Mouse (Mus musculus) gastrocnemius, adult 18-20 months (tissue): Measurements from ENCODE around the gene Hnrnpul1. TPM values are rescaled to one million over a fixed set of nuclear protein-coding genes. Genes with fewer than 3 reads are reported as not detected.

Experiments used
- DNase-seq: peaks from one replicate; pipeline ENCODE4 v3.0.0; 2021; ENCODE audit warnings: low spot score
- long read RNA-seq, 2 experiments: library from polyadenylated mRNA; stranded (forward); transcript quantifications; one replicate each; pipeline ENCODE4 v2.0.0; 2021
- total RNA-seq, 2 experiments: library from RNA; stranded (reverse); gene quantifications; 2 replicates each; pipeline ENCODE4 v1.2.3; 2021

Hnrnpul1 gene
- 10 to 100 TPM; 69.1 to 73.4 TPM for total RNA-seq
- long read RNA-seq, experiment 1, transcript Hnrnpul1-201 (15 exons, 3,354 nt) = minor isoform, 7 of 54 reads
- long read RNA-seq, experiment 1, transcript Hnrnpul1-205 (15 exons, 3,784 nt) = major isoform, 33 of 54 reads
- long read RNA-seq, experiment 1, partial matches to known transcripts = 9 of 54 reads
- long read RNA-seq, experiment 1, other reads (novel, unspliced or antisense) = 2 of 54 reads
- long read RNA-seq, experiment 2, transcript Hnrnpul1-205 (15 exons, 3,784 nt) = major isoform, 36 of 61 reads
- long read RNA-seq, experiment 2, partial matches to known transcripts = 21 of 61 reads
- long read RNA-seq, experiment 2, other reads (novel, unspliced or antisense) = 0 of 61 reads

DNA sequence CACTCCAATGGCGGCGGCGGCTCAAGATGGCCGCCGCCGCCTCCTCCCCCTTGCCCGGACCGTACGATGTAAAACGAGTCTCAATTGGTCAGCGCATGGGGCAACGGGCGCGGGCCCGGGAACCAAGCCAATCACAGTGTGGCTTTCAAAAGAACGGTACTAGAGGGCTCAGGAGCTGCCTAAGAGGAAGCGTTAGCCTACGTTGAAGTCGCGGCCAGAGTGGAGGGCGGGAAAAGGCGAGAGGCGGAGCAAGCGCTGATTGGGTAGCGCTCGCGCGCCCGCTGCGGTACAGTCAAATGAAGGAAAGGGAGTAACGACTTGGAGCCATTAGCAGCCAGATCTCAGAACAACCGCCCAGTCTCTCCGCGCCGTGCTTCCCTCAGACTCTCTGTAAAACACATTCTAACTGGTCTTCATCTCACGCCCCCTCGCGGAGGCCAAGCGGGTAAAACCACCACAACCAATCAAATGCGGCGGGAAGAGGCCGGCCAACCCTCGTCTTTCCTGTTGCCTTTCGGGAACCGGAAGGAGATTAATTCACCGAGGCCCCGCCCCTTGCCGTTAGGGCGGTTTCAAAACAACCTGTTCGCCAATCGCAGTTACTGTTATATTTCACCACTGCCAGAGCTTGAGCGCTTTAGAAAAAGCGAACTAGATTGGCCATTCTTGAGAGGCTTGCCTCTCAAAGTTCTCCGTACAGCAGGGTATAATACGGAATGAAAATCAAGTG, at the start of gene Hnrnpul1:
Gene Hnrnpul1 (minus strand): TSS at position 20 of the 730 bp plus-strand sequence.
- peak; percentile 99 for DNase-seq

DNA sequence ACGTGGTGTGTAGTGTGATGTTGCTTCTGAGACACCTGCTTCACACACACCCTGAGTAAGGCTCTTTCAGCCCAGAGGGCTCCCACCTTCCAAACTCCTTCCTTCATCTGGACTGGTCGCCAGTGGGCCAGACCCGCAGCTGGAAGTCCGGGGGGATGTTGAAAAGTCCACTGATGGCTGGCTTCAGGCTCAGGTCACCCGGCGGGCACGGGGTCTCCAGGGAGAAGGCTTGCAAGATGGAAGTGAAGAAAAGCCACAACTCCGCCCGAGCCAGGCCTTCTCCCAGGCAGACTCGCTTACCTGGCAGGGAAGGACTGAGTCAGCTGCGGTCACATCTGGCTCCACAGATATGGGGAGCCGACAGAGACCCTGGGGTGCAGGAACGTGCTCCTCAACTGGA, 48.9 kb upstream of the Hnrnpul1 start:
- peak; percentile 36 for DNase-seq

DNA sequence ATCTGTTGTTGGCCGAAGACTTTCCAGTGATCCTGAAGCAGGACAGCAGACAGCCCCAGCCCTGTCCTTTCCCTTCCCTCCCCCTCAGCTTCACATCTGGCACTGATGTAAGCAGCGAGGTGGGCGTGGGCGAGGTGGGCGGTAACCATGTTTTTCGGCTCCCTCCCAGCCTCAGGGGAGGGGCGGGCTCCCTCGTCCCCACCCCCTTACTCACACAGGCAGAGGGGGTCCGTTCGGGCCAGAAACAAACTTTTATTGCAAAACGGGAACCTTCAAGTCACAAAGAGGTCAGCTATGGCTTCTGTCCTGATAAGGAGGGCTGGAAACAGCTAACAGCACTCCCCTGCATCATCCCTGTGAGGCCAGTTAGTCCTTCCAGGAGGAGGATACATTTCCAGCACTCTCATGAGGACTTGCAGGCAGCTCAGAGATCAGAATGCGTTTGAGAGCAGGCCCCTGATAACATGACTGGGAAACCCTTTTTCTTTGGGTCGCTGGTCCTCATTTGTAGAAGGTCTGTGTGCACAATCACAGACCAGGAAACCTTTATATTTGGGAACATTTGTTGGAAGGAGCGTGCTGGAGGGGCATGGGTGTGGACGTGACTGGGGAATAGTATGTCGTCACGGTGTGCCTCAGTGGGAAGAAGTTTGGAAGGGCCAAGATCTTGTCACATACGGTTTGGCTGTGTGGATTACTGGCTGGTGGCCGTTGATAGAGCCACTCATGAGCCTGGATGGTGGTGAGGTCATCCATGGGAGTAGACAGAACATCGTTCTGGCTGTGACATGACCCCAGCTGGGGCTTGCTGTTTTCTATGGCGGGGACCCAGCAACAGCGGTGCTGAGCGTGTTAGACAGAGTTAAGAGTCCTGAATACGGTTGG, 47.9 kb upstream of the Hnrnpul1 start:
- DNase-seq = peak; percentile 90

DNA sequence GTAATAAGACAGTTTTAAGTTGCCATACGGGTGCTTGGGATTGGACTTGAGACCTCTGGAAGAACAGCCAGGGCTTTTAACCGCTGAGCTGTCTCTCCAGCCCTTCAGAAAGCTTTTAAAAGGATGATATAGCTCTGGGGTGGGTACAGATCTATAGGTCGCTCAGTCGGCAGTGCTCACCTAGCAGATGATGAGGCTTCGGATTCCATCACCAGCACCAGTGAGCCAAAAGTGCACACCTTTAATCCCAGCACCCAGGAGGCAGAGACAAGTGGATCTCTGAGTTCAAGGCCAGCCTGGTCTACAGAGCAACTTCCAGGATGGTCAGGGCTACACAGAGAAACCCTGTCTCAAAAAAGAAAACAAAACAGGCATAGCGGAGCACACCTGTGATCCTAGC, 46.5 kb upstream of the Hnrnpul1 start:
- no peak for DNase-seq

DNA sequence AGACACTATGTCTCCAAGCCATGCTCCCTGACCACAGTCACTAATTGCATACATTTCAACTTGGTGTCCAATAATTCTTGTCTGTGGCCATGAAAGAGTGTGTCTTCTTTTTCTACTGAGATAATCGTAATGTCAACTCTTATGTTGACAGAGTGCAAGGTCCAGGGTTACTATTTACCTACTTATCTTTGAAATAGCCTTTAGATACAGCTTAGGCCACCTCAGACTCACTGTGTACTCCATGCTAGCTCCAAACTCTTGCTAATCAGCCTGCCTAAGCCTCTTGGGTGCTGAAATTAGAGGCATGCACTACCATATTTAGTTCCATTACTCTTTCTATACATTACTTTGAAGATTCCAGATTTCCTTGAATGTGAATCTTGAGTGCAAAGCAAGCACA, 44.8 kb upstream of the Hnrnpul1 start:
- DNase-seq = no peak

DNA sequence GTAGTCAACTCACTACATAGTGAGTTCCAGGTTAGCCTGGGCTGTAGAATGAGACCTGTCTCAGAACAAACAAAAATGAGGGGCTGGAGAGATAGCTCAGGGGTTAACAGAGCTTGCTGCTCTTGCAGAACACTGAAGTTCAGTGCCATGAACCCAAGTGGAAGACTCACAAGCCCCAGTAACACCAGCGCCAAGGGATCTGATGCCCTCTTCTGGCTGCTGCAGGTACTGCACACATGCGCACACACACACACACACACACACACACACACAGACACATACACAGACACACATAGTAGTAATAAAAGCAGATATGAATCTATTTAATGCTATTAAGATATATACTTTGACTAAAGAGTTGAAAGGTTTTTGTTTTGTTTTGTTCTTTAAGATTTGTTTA, 44.0 kb upstream of the Hnrnpul1 start:
- DNase-seq = no peak

DNA sequence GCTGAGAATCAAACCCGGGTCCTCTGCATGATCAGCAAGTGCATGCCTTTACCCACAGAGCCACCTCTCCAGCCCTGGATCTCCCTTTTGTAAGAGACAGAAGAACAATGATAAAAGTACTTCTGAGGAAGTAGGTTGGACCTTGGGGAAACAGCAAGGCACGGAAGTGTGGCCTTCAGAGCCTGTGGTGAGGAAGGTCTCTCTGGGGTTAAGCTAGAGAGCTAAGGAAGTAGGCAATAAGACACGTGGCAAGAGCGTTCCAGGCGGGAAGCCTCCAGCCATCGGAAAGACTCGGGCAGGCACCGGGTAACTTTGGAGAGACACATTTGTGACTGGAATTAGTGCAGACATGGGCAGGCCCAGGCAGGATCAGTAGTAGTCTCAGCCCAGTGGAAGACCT, 40.2 kb upstream of the Hnrnpul1 start:
- DNase-seq = no peak

DNA sequence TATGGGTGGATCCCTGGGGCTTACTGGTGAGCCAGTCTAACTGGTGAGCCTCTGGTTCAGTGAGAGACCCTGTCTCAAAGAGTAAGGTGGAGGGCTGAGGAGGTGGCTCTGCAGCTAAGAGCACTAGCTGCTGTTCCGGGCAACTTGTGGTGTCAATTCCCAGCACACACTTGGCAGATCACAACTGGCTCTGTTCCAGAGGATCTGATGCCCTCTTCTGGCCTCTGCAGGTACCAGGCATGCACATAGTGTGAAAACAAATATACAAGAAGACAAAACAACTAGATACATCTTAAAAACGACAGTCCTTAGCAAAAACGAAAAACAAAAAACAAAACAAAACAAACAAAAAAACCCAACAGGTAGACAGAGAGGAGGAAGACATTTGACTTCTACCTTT, 39.1 kb upstream of the Hnrnpul1 start:
- no peak for DNase-seq

DNA sequence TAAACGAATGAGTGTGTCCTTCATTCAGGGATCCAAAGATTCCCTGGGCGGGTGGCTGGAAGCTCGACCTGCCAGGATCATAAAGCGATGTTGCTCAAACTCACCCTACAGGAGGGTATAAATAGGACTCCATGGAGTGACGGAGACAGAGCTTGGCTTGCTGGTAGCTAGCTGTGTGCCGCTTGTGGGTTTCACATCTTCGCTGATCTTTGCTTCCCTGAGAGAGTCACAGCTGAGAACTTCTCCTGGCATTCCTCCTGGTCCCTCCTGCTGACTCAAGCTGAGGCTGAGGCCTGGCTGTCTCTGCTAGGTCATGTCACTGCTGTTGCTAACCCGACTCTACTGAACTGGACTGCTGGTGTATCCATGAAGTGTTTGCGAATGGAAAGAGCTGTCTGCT, 38.4 kb upstream of the Hnrnpul1 start:
- DNase-seq = peak; percentile 40

DNA sequence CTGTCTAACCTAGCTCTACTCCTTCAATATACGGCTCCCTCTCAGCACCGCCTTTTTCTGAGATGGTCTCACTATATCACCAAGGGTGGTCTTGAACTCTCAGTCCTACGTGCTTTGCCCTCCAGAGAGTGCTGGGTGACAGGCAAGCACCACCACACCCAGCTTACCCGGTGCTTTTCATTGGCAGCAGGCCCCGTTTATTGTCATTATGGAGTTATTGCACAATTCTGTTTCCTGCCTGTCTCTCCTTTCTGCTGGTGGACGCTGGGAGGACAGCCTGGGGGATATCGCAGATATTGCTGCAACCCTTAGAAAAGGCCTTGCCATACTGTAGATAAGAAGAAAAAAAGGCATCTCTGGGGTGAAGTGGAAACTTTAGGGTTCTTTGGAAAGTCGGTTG, 36.1 kb upstream of the Hnrnpul1 start:
- peak; percentile 76 for DNase-seq

DNA sequence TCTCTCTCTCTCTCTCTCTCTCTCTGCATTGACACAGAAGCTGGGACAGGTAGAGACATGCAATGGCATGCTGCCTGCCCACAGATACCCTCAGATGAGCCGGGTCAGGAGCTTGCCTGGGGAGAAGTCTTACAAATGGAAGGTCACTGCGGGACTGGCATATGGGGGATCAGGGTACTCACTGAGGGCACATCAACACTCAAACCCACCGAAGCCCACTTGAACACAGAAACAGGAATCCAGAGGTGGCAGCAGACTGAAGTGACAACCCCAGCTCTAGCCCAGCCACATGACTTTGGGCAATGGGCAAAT, 34.5 kb upstream of the Hnrnpul1 start:
- DNase-seq = no peak

DNA sequence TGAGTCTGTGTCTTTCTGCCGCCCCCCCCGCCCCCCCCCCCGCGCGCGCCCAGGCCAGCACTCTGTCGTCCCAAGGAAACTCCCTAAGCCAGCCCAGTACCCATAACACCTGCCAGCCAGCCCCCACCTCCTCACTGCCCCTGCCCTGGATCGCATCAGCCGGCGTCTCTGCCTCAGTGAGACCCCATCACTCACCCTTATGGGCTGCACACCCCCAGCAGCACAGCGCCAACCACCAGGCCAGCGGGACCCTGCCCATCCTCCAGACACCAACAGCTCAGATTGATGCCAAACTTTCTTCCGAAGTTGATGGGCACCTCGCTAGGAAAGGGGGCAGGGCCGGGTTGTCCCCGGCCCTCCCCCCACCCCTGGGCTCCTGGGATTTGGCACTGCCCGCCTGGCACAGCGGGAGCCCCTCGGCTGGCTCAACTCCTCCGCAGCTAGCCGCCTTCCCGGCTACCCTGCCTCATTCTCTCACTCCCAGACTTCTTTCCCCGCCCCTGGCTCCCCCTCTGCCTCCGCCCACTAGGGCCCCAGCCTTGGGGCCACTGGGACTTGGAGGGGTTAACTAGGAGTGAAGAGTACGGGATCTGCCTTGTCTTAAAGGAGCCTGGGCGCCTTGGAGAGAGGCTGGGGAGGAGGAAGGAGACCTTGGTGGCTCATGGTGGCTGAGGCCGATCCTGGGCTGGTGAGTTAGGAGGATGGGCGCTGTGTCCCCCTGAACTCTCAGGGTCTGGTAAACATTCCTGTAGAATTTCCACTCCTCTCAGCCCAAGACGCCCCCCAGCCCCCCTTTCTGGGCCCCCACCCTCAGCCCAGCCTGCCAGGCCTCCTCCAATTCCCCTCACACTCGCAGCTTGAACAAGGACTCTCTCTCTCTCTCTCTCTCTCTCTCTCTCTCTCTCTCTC, 33.9 kb upstream of the Hnrnpul1 start, which contains the start of gene Axl:
Gene Axl (minus strand): TSS at position 486 of the 909 bp plus-strand sequence.
- peak; percentile 87 for DNase-seq

DNA sequence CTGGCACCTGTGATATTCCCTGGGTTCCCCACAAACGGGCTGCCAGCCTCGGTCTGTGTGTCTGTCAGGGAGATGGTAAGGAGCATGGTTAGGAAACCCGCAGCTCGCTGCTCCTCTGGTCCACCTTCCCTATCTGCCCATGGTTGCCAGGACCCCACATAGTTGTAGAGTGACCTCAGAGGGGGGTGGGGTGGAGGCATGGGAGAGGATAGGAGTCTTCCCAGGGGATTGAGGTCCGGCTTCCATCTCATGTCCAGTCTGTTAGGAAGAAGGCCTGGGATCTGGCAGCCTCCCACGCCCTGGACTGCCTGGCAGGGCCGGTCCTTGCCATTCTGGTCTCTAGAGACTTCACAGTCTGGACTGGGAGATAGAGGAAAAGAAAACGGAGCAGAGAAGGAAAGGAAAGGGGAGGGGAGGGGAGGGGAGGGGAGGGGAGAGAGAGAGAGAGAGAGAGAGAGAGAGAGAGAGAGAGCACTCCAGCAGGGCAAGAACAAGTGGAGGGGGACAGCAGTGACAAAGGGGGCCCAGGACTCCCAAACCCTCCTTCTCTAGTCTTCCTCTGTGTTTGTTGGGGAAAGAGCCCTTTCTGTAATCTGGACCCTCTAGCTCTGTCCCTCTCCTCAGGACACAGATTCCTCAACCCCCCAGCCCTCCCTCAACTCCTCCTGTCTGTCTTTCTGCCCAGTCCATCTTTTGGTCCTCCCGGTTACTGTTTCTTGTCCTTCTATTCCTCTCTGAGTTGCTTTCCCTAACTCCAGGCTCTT, 33.1 kb upstream of the Hnrnpul1 start:
- peak; percentile 32 for DNase-seq

DNA sequence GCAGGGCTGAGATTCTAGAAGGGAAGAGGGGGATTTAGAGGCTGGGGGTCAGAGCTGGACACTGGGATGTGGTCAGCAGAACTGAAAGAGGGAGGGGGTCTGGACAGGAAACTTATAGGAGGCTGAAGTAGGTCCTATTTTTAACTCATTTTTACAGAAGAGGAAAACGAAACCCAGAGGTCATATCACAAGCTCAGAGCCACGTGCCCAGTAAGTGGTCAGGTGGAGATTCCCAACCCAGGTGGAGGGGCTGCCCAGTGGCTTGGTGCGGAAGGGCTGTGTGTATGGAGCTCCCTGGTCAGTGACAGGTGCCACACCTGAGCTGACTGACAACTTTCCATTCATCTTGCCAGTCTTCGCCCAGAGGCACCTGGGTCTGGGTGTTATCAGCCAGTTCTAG, 32.4 kb upstream of the Hnrnpul1 start:
- DNase-seq = no peak

DNA sequence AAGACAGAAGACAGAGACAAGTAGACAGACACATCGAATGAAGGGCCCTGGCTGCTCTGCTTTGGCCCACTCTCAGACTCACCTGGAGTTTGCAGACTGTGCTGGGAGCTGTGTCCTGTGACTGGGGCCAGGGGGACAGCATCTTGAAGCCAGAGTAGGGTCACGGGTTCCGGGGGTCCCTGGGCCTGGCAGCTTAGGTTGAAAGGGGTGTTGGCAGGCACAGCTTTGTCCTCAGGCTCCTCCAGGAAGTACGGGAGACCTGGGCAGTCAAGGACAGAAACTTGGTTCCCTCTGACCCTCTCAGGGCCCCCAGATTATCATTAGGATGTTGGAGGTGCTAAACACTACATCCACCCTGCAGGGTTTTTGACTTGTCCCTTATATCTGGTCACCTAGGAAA, 31.2 kb upstream of the Hnrnpul1 start:
- DNase-seq = no peak

DNA sequence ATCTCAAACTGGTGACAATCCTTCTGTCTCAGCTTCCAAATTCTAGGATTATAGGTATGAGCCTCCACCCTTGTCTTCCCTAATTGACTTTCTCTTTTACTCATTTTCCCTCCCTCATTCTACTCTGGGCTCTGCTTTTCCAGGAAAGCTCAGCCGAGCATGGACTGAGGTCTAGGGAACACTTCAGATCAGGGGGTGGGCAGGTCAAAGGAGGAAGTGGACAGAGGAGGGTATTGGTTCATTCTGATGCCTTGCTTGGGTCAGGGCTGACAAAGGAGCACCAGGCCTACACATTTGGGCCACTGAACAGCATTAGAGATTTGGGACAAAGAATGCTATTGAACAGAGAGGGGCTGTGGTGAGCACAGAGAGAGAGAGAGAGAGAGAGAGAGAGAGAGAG, 30.3 kb upstream of the Hnrnpul1 start:
- DNase-seq = no peak

DNA sequence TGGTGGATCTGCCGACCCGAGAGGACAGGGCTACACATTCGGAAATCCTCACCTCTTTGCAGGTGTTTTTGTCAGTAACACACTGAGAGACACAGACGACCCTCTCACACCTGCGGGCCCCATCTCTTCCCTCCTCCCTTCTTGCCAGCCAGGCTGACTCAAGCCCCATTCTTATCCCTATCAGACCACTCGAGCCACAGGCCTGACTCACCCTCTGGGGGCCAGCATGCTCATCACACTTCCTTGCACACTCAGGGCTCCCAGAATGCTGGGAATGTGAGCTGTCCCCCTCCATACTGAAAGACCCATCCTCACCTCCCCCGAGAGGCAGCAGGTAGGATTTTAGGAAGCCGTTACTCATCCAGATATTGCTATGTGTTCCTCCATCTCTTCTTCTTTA, 29.2 kb upstream of the Hnrnpul1 start:
- DNase-seq = no peak

DNA sequence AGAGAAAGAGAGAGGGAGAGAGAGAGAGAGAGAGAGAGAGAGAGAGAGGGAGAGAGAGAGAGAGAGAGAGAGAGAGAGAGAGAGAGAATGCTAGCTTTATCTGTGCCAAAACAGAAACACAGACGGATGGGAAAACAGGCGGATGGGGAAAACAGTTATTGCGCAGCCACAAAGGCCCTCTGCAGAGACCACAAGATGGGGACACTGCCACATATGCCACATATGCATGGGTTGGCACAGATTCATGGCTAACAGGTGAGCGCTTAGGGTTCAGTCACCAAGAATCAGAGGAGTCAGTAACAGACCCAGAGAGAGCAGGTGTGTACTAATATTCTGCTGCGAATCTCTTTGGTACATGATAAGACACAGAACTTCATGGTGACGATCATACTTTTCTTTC, 28.2 kb upstream of the Hnrnpul1 start:
- DNase-seq = no peak

DNA sequence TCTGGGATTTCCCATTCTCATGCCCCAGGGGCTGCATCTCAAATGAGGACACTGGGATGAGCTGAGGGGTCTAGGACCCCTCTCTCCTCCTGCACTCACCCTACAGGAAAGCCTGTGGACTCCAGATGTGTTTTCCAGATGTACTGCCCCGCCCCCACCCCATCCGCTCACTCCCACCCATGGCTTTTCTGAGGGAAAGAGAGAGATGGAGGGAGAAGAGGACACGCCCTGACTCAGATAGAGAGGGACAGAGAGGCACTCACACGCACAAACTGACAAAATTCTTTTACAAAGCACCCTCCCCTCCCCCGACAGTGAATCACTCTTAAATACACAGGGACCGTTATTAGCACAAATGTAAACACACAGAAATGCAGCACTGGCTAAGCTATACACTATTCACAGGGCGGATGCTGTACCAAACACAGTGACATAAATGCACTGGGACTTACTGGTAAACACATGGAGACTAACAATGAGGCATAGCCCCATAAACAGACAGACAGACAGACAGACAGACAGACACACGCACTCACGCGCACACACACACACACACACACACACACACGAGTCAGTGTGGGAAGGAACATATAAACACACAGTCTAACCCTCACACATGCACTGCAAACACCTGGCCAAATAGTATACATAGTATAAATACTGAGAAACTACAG, 27.5 kb upstream of the Hnrnpul1 start:
- DNase-seq = no peak
